Mouse (Mus musculus) leukemia stem cell, adult 10-12 weeks (primary cell): Measurements from ENCODE around the gene Trpc1. TPM values are rescaled to one million over a fixed set of nuclear protein-coding genes. Genes with fewer than 3 reads are reported as not detected.

Source experiments
- polyA plus RNA-seq: library from polyadenylated mRNA; stranded (reverse); fragments of >175 nt; gene quantifications from 2 replicates; pipeline ENCODE4 v1.2.3, GENCODE M21; 2012; ENCODE audit warnings: low replicate concordance

Trpc1 gene
- polyA plus RNA-seq: 0.30 and 0.71 TPM in 2 replicates

DNA sequence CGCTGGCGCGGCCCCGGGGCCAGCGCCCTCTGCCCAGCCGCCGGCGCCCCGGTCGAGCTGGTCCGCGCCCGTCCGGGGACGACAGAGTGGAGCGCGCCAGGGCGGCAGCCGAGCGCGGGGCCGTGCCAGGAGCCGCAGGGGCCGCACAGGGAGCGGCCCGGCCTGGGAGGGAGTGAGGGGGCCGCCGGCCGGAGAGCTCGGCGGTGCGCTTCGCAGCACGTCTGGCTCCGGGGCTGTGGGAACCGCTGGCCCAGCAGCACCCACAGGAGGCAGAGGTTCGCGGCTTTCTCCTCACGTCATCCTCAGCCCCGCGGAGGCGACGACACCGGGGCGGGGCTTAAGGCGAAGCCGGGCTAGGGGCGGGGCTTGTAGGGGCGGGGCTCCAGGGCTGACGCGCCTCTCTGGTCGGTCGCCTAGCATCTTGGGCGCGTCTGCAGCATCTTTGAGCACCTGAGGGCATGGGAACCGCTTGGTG, at the start of gene Trpc1:
TSS of gene Trpc1 (minus strand) at position 339 of the 475 bp plus-strand sequence.

Other genes starting within 250 kb of the Trpc1 start
- 1.1 and 4.8 TPM in 2 replicates for gene U2surp, start 238.4 kb downstream of the Trpc1 start, polyA plus RNA-seq
- gene Paqr9, start 190.7 kb downstream of the Trpc1 start, polyA plus RNA-seq: 37.4 and 70.2 TPM in 2 replicates
- 0.28 and 0.60 TPM in 2 replicates for gene Pcolce2, start 112.8 kb downstream of the Trpc1 start, polyA plus RNA-seq
- 0.06 TPM in 1 of 2 replicates, not detected in the other for gene Pls1, start 94.9 kb upstream of the Trpc1 start, polyA plus RNA-seq
- 0.91 and 1.8 TPM in 2 replicates for gene Atr, start 107.2 kb upstream of the Trpc1 start, polyA plus RNA-seq
- gene Xrn1, start 204.4 kb upstream of the Trpc1 start, polyA plus RNA-seq: 0.56 and 3.3 TPM in 2 replicates